Mouse (Mus musculus) left cerebral cortex, postnatal 25 days (tissue): ENCODE results near the gene Kpnb1. TPM values are rescaled to one million over a fixed set of nuclear protein-coding genes. Genes with fewer than 3 reads are reported as not detected.
A peak's percentile ranks its signal among the peaks of the same experiment; 100 is the strongest.

Source experiments
- DNase-seq, 2 experiments: peaks; one replicate each; pipeline ENCODE4 v3.0.0; 2022; ENCODE audit warnings: low spot score in 2 of 2, mixed read lengths in 1 of 2
- intact Hi-C: fragments of 180-260 bp; cut with DNase I; formaldehyde crosslinking; loops from one replicate; pipeline ENCODE4 v1.15.1; 2025
- total RNA-seq, 2 experiments: library from RNA; stranded (reverse); gene quantifications; 2 replicates each; pipeline ENCODE4 v1.2.3; 2021

The Kpnb1 gene
- total RNA-seq, 2 experiments from 2014 or later: 112 to 118 TPM

- intact Hi-C loops: loop anchor here (2.0 kb wide), 1 partner anchor 90 kb away; no protein-coding TSS in a partner anchor
- DNase-seq: no peak
These were observed 918 bp upstream of the Kpnb1 start for GRCm38 (mm10) chr11:97188643-97188955.

- intact Hi-C loops: no loop called here
- DNase-seq: peak; percentile 96 to 98
These were observed 526 bp downstream of the Kpnb1 start for GRCm38 (mm10) chr11:97186947-97187763.

GRCm38 (mm10) chr11:97185704-97186614, 1.7 kb downstream of the Kpnb1 start:
- intact Hi-C loops: no loop called here
- no peak for DNase-seq

- intact Hi-C loops: no loop called here
- no peak for DNase-seq
These were observed 2.8 kb downstream of the Kpnb1 start for GRCm38 (mm10) chr11:97184875-97185274.

- intact Hi-C loops: no loop called here
- peak in 1 of 2 experiments; percentile 27 for DNase-seq
These were observed 5.2 kb downstream of the Kpnb1 start for GRCm38 (mm10) chr11:97182446-97182845.

- intact Hi-C loops: no loop called here
- no peak for DNase-seq
These were observed 6.6 kb downstream of the Kpnb1 start for GRCm38 (mm10) chr11:97181061-97181460.

- DNase-seq: no peak
- intact Hi-C loops: no loop called here
These were observed 9.5 kb downstream of the Kpnb1 start for GRCm38 (mm10) chr11:97178198-97178597.

- DNase-seq: peak in 1 of 2 experiments; percentile 56
- intact Hi-C loops: no loop called here
These were observed 10.8 kb downstream of the Kpnb1 start for GRCm38 (mm10) chr11:97176851-97177250.

GRCm38 (mm10) chr11:97175499-97175898, 12.2 kb downstream of the Kpnb1 start:
- intact Hi-C loops: no loop called here
- DNase-seq: peak; percentile 38 to 83

GRCm38 (mm10) chr11:97160341-97160740, 27.3 kb downstream of the Kpnb1 start:
- intact Hi-C loops: no loop called here
- no peak for DNase-seq

- no peak for DNase-seq
- intact Hi-C loops: no loop called here
These were observed 30.7 kb downstream of the Kpnb1 start for GRCm38 (mm10) chr11:97156999-97157398.

- no peak for DNase-seq
- intact Hi-C loops: no loop called here
These were observed 34.9 kb downstream of the Kpnb1 start for GRCm38 (mm10) chr11:97152662-97153287.

GRCm38 (mm10) chr11:97152023-97152426, 35.7 kb downstream of the Kpnb1 start:
- intact Hi-C loops: no loop called here
- DNase-seq: no peak

- peak; percentile 25 to 45 for DNase-seq
- intact Hi-C loops: no loop called here
These were observed 36.3 kb downstream of the Kpnb1 start, which contains the start of gene Tbkbp1 for GRCm38 (mm10) chr11:97151343-97151801. Gene Tbkbp1 (minus strand): TSS chr11:97151495.

- peak; percentile 62 to 78 for DNase-seq
- intact Hi-C loops: no loop called here
These were observed 37.0 kb downstream of the Kpnb1 start for GRCm38 (mm10) chr11:97150411-97151330.

- intact Hi-C loops: loop anchor here (10.0 kb wide), 1 partner anchor 165 kb away; the partner anchor contains the start of gene Sp2
- peak; percentile 57 to 59 for DNase-seq
These were observed 37.7 kb downstream of the Kpnb1 start for GRCm38 (mm10) chr11:97149995-97150410.

- intact Hi-C loops: loop anchor here (10.0 kb wide), 1 partner anchor 164 kb away; the partner anchor contains the start of gene Sp2
- no peak for DNase-seq
These were observed 38.7 kb downstream of the Kpnb1 start for GRCm38 (mm10) chr11:97149026-97149425.

- intact Hi-C loops: loop anchor here (10.0 kb wide), 1 partner anchor 164 kb away; the partner anchor contains the start of gene Sp2
- no peak for DNase-seq
These were observed 39.1 kb downstream of the Kpnb1 start for GRCm38 (mm10) chr11:97148591-97148990.
